Mouse (Mus musculus) midbrain, embryonic 11.5 days (tissue): ENCODE measurements around the gene Kcna6. TPM values are rescaled to one million over a fixed set of nuclear protein-coding genes. Genes with fewer than 3 reads are reported as not detected.
A peak's percentile ranks its signal among the peaks of the same experiment; 100 is the strongest.

Source experiments
- ATAC-seq: fragments of 200-750 bp; cut with Nextera tagmentation; 2 replicates; pipeline ENCODE4 v1.8.0; 2017; ENCODE audit warnings: moderate TSS enrichment, moderate library complexity; ENCODE audit not compliant: low FRiP score
- DNase-seq: peaks from one replicate; pipeline ENCODE4 v3.0.0; 2015; ENCODE audit warnings: low spot score; ENCODE audit errors: missing footprints
- H3K27ac ChIP-seq: fragments of 300-500 bp; sonication (generic); 2 replicates; pipeline ENCODE4 v1.5.1; 2014; ENCODE audit warnings: low read depth, low read length
- H3K27me3 ChIP-seq: fragments of 300-500 bp; sonication (generic); 2 replicates; pipeline ENCODE4 v1.6.1; 2014; ENCODE audit warnings: mild to moderate bottlenecking, low read length, moderate library complexity, mixed read lengths; ENCODE audit not compliant: control insufficient read depth, insufficient read depth
- H3K36me3 ChIP-seq: fragments of 300-500 bp; sonication (generic); 2 replicates; pipeline ENCODE4 v1.6.1; 2014; ENCODE audit warnings: mild to moderate bottlenecking, low read length, moderate library complexity, mixed read lengths; ENCODE audit not compliant: control insufficient read depth, insufficient read depth
- H3K4me1 ChIP-seq: fragments of 300-500 bp; sonication (generic); 2 replicates; pipeline ENCODE4 v1.6.1; 2014; ENCODE audit warnings: low read length; ENCODE audit not compliant: control insufficient read depth, insufficient read depth
- H3K4me2 ChIP-seq: fragments of 300-500 bp; sonication (generic); 2 replicates; pipeline ENCODE4 v1.6.1; 2014; ENCODE audit warnings: mild to moderate bottlenecking, moderate library complexity
- H3K4me3 ChIP-seq: fragments of 300-500 bp; sonication (generic); 2 replicates; pipeline ENCODE4 v1.5.1; 2014; ENCODE audit warnings: low read depth, low read length
- H3K9ac ChIP-seq: fragments of 300-500 bp; sonication (generic); 2 replicates; pipeline ENCODE4 v1.6.1; 2014; ENCODE audit warnings: low read length
- H3K9me3 ChIP-seq: fragments of 300-500 bp; sonication (generic); 2 replicates; pipeline ENCODE4 v1.6.1; 2016; ENCODE audit warnings: low read length; ENCODE audit not compliant: control insufficient read depth
- WGBS: fragments of 180-500 bp; shearing (Covaris S2); extraction: QIAGEN DNeasy Blood & Tissue Kit; methylation state at CpG from one replicate; pipeline ENCODE4 v1.1.7; 2014; 5-methylcytosine and 5-hydroxymethylcytosine counted together
- polyA plus RNA-seq: library from polyadenylated mRNA; unstranded; fragments of >200 nt; fragmentation: Nextera tagmentation; extraction: Ambion mirVana; gene quantifications from 2 replicates; pipeline ENCODE4 v1.2.1, GENCODE M21; 2014

Gene Kcna6
- polyA plus RNA-seq, 1 experiment from 2014 or later = 4.0 TPM

DNA sequence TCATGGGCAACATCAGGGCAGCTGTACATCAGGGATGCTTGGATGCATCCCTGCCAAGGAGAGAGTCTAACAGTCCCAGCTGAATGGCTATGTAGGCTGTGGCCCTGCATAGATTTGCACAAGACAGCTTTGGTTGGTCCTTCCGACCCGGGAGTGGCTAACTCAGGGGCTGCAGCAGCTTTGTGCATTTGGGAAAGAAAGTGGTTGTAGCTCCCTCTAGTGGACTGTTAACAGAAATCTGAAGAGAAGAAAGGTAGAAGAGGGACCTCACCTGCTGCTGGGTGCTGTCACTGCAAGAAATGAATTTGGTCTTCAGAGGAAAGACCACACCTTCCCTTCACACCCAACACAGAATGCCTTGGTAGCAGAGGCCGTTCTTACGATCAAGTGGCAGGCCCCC, 36.0 kb downstream of the Kcna6 start:
- no peak overlapping the region for H3K27ac ChIP-seq
- H3K36me3 ChIP-seq = no peaks in the 10 kb centered on the region
- ATAC-seq = no peak

DNA sequence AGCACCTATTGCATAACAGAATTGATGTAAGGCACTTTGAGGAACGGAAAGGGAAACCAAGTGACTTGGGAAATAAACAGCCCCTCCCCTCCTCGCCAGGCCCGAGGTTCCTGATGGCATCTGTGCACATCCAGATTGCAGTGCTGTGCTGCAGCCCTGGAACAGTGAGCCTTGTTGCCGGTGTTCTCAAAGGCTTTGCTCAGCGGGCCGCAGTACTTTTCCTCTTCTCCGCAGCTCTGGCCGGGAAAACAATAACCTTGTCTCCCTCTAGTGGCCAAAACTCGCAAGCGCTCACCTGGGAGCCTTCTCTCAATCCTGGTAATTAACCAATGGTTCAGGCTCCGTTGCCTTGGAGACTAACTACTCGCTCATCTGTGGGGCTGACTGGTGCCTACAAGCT, 38.4 kb downstream of the Kcna6 start:
- 4% methylated on average over 12 of the region's 12 CpGs for WGBS
- H3K36me3 ChIP-seq = no peaks in the 10 kb centered on the region
- peak; percentile 82 for ATAC-seq
- H3K27me3 ChIP-seq = peaks cover 5% of the 10 kb centered on the region
- peak; percentile 98 for DNase-seq
- no peaks in the 10 kb centered on the region for H3K9me3 ChIP-seq
- H3K27ac ChIP-seq = no peak overlapping the region
- H3K4me2 ChIP-seq = peak overlapping the region; percentile 14; the same call in 1 of the 2 replicates
- H3K4me3 ChIP-seq = no peak overlapping the region
- no peaks in the 10 kb centered on the region for H3K4me1 ChIP-seq
- no peak overlapping the region for H3K9ac ChIP-seq

More for the DNA sequence above, 36.0 kb downstream of the Kcna6 start:
- H3K4me3 ChIP-seq = no peak overlapping the region
- H3K27me3 ChIP-seq = peaks cover 5% of the 10 kb centered on the region
- H3K9me3 ChIP-seq = no peaks in the 10 kb centered on the region
- no peak overlapping the region for H3K9ac ChIP-seq
- no peaks in the 10 kb centered on the region for H3K4me1 ChIP-seq
- 34% methylated on average over 4 of the region's 4 CpGs for WGBS
- H3K4me2 ChIP-seq = no peak overlapping the region
- DNase-seq = peak; percentile 90

DNA sequence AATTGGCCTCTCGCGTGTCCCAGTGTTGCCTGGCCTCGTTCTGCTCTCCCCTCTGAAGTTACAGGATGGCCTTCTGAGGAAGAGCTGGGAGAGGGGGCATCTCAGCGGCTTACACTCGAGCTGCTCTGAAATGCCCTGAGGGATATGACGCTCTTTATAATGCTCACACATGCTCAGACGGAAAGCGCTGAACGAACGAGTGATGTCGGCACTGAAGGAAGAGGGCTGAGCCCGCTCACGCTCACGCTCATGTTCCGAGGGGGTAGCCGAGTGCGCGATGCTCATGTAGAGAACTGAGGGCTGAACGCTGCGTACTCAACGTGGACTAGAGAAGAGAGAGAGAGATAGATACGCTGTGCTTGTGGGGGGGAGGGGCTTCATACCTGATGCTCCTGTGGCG, 39.3 kb downstream of the Kcna6 start:
- DNase-seq (no peak), ATAC-seq (no peak)
- no peak overlapping the region for H3K4me3 ChIP-seq
- H3K4me1 ChIP-seq = no peaks in the 10 kb centered on the region
- 77% methylated on average over 23 of the region's 23 CpGs for WGBS
- no peak overlapping the region for H3K27ac ChIP-seq
- H3K9ac ChIP-seq = no peak overlapping the region
- no peaks in the 10 kb centered on the region for H3K9me3 ChIP-seq
- peaks cover 5% of the 10 kb centered on the region for H3K27me3 ChIP-seq
- H3K4me2 ChIP-seq = no peak overlapping the region
- no peaks in the 10 kb centered on the region for H3K36me3 ChIP-seq

DNA sequence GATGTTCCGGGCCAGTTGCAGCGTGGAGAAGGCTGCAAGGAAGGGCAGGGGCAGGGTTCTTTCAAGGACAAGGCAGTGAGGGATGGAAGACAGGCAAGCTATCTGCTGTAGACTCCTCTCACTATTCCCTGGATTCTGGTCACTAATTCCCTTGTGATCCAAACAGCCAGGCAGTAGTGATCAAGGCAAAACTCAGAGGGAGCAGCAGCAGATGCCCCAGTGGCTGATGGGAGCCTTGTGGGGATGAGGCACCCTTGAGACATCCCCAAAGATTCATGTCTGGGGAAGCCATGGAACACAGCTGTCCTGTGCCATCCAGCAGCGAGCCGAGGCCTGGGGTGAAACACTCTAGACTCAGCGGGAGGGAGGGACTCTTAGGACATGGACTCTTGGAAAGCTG, 40.5 kb downstream of the Kcna6 start:
- no peak for ATAC-seq
- H3K9ac ChIP-seq = no peak overlapping the region
- no peak overlapping the region for H3K27ac ChIP-seq
- no peak for DNase-seq
- no peaks in the 10 kb centered on the region for H3K9me3 ChIP-seq
- no peaks in the 10 kb centered on the region for H3K36me3 ChIP-seq
- peaks cover 5% of the 10 kb centered on the region for H3K27me3 ChIP-seq
- H3K4me3 ChIP-seq = no peak overlapping the region
- WGBS = 76% methylated on average over 5 of the region's 5 CpGs
- no peak overlapping the region for H3K4me2 ChIP-seq
- no peaks in the 10 kb centered on the region for H3K4me1 ChIP-seq

DNA sequence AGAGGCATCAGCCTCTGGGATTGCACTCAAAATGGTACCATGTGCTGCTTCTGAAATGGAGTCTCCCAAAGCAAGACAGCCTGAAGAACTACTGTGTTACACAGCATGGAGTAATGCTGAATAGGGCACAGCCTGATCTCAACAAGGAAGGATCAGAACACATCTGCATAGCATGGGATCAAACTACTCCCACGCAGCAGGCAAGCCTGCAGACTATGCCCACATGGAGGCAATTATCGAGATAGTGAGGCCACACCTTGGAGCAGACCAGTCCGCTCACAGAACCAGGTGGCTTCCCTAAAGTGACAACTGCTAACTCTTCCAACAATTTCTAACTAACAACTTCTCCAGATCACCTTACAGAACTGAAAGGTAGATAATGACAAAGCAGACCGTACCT, 53.4 kb downstream of the Kcna6 start:
- DNase-seq (no peak), ATAC-seq (no peak)
- no peaks in the 10 kb centered on the region for H3K27me3 ChIP-seq
- 71% methylated on average over 4 of the region's 4 CpGs for WGBS
- no peaks in the 10 kb centered on the region for H3K9me3 ChIP-seq
- no peak overlapping the region for H3K27ac ChIP-seq
- no peak overlapping the region for H3K4me3 ChIP-seq
- no peaks in the 10 kb centered on the region for H3K4me1 ChIP-seq
- H3K9ac ChIP-seq = no peak overlapping the region
- no peaks in the 10 kb centered on the region for H3K36me3 ChIP-seq
- H3K4me2 ChIP-seq = no peak overlapping the region

DNA sequence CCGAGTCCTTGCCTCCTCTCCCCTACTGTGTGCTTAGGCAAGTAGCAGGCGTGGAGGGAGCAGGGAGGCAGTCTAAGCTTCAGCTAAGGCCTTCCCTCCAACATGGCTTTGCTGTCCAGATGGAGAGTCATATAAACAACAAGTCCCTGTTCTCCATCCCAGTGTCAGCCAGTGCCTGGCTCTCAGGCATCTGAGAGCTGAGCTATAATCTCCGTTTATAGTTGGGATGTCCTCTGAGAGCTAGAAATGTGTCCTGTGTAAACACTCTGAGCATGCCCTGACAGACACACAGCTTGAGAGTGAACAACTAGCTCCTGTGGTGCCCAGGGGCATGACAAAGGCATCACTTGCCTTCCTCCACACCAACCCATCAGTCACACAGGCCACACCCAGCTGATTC, 55.3 kb downstream of the Kcna6 start:
- ATAC-seq (no peak), DNase-seq (peak; percentile 17)
- Histone ChIP-seq H3K4me2 (no peak overlapping the region), H3K9ac (no peak overlapping the region), H3K36me3 (no peaks in the 10 kb centered on the region), H3K4me3 (no peak overlapping the region), H3K27ac (no peak overlapping the region), H3K4me1 (no peaks in the 10 kb centered on the region), H3K9me3 (no peaks in the 10 kb centered on the region), H3K27me3 (no peaks in the 10 kb centered on the region)
- 66% methylated on average over 3 of the region's 3 CpGs for WGBS

DNA sequence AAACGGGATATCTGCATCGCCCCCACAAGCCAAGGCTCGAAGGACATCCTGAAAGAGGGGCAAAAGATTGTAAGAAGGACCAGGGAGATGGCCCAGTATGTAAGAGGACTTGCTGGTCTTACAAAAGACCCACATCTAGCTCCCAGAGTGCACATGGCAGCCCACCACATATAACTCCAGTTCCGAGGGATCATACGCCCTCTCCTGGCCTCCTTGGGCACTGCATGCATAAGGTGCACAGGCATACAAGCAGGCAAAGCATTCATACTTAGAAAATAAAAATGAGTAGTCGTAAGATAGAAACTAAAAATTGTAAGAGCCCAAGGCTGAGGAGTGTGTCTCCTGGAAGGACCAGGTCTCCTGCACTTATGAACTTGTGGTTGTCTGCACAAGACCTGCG, 61.5 kb downstream of the Kcna6 start:
- no peaks in the 10 kb centered on the region for H3K36me3 ChIP-seq
- no peaks in the 10 kb centered on the region for H3K9me3 ChIP-seq
- H3K4me2 ChIP-seq = no peak overlapping the region
- H3K9ac ChIP-seq = no peak overlapping the region
- no peak overlapping the region for H3K4me3 ChIP-seq
- H3K27ac ChIP-seq = no peak overlapping the region
- H3K4me1 ChIP-seq = no peaks in the 10 kb centered on the region
- peak; percentile 90 for DNase-seq
- H3K27me3 ChIP-seq = no peaks in the 10 kb centered on the region
- WGBS = 64% methylated on average over 7 of the region's 7 CpGs
- ATAC-seq = no peak

DNA sequence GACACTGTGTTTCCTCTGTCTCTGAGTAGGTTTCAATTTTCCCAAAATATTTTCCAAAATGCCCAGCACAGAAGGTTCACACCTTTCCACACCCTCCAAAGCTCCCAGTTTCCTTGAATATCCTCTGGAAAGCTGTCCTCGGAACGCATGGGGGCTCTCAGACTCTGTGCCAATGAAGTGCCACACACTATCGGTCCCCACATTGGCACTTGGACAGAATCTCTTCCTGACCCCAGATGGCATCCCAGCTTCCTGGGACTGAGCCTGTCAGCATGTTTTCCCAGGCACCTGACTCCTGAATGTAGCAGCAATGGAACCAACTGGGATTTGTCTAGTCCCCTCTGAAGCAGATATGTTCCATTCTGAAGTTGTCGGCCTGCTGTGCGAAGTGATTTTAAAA, 73.5 kb downstream of the Kcna6 start:
- Histone ChIP-seq H3K27ac (no peak overlapping the region), H3K27me3 (no peaks in the 10 kb centered on the region; the same call in 1 of the 2 replicates), H3K9ac (no peak overlapping the region), H3K4me1 (no peaks in the 10 kb centered on the region), H3K4me3 (no peak overlapping the region), H3K4me2 (no peak overlapping the region), H3K9me3 (no peaks in the 10 kb centered on the region), H3K36me3 (no peaks in the 10 kb centered on the region)
- DNase-seq = peak; percentile 72
- 86% methylated on average over 5 of the region's 5 CpGs for WGBS
- no peak for ATAC-seq

DNA sequence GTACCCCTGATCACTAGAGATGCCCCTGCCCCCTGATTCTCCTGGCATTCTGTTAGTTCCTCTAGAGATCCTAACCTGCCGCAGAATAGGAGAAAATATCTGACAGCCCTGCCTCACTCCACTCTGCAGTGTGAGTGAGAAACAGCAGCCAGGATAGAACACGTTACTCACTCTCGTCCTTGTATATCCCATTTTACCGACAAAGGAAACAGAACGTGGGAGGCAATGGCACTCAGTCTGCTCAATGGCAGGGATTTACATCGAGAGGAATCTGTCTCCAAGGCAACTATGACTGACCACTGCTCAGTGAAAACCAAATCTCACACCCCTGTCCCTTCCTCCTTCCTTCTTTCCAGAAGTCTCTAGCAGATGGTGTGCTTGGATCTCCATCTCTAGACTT, 74.4 kb downstream of the Kcna6 start:
- ATAC-seq = no peak
- DNase-seq = peak; percentile 79
- Histone ChIP-seq H3K9ac (no peak overlapping the region), H3K4me2 (no peak overlapping the region), H3K4me3 (no peak overlapping the region), H3K27ac (no peak overlapping the region), H3K9me3 (no peaks in the 10 kb centered on the region), H3K4me1 (no peaks in the 10 kb centered on the region), H3K27me3 (no peaks in the 10 kb centered on the region; the same call in 1 of the 2 replicates), H3K36me3 (no peaks in the 10 kb centered on the region)
- 27% methylated on average over 6 of the region's 6 CpGs for WGBS

DNA sequence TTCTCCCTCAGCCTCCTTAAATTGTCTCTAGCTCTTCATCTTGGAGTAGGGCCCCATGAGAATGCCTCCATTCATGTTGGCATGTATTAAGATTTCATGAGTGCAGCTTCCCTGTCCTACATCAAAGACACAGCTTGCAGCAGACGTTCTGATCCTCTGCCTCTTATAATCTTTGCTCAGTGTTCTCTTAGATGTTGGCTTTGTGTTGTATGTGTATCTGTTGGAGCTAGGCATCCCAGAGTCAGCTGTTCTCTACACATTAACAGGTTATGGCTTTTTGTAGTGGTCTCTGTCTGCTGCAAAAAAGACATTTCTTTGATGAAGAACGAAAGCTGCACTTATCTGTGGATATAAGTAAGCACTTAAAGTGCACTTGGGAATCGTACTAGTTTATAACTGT, 75.9 kb downstream of the Kcna6 start:
- WGBS = 70% methylated on average over 3 of the region's 3 CpGs
- H3K9me3 ChIP-seq = no peaks in the 10 kb centered on the region

More for the DNA sequence above, 75.9 kb downstream of the Kcna6 start:
- Histone ChIP-seq H3K9ac (no peak overlapping the region), H3K4me1 (no peaks in the 10 kb centered on the region), H3K27me3 (no peaks in the 10 kb centered on the region; the same call in 1 of the 2 replicates), H3K4me2 (no peak overlapping the region), H3K36me3 (no peaks in the 10 kb centered on the region), H3K27ac (no peak overlapping the region), H3K4me3 (no peak overlapping the region)
- peak; percentile 4 for DNase-seq
- no peak for ATAC-seq
